Mouse (Mus musculus) midbrain, embryonic 10.5 days (tissue): ENCODE results near the gene Prdx2. TPM values are rescaled to one million over a fixed set of nuclear protein-coding genes. Genes with fewer than 3 reads are reported as not detected.
A peak's percentile ranks its signal among the peaks of the same experiment; 100 is the strongest.

ENCODE experiments used
- DNase-seq: peaks from one replicate; pipeline ENCODE4 v3.0.0-alpha.2; 2017; ENCODE audit warnings: low spot score
- H3K27ac ChIP-seq: fragments of 300-500 bp; sonication (generic); replicated peaks from 2 replicates; pipeline ENCODE4 v1.5.1; 2016; ENCODE audit warnings: mild to moderate bottlenecking
- H3K27me3 ChIP-seq: fragments of 300-500 bp; sonication (generic); 2 replicates; pipeline ENCODE4 v1.6.1; 2016; ENCODE audit warnings: low read depth, mild to moderate bottlenecking; ENCODE audit not compliant: poor library complexity, severe bottlenecking
- H3K36me3 ChIP-seq: fragments of 300-500 bp; sonication (generic); 2 replicates; pipeline ENCODE4 v1.6.1; 2016; ENCODE audit warnings: mild to moderate bottlenecking, moderate library complexity
- H3K4me1 ChIP-seq: fragments of 300-500 bp; sonication (generic); 2 replicates; pipeline ENCODE4 v1.6.1; 2016
- H3K4me3 ChIP-seq: fragments of 300-500 bp; sonication (generic); 2 replicates; pipeline ENCODE4 v1.5.1; 2016; ENCODE audit warnings: mild to moderate bottlenecking, moderate library complexity
- H3K9me3 ChIP-seq: fragments of 300-500 bp; sonication (generic); replicated peaks from 2 replicates; pipeline ENCODE4 v1.6.1; 2016; ENCODE audit warnings: mild to moderate bottlenecking
- WGBS: fragments of 180-500 bp; shearing (Covaris S2); methylation state at CpG from one replicate; pipeline ENCODE4 v1.1.7; 2016; 5-methylcytosine and 5-hydroxymethylcytosine counted together
- polyA plus RNA-seq: library from polyadenylated mRNA; unstranded; fragments of >200 nt; fragmentation: Nextera tagmentation; extraction: Ambion mirVana; gene quantifications from 2 replicates; pipeline ENCODE4 v1.2.1, GENCODE M21; 2016

Prdx2 gene
- polyA plus RNA-seq, 1 experiment from 2014 or later = 1,203 TPM

DNA sequence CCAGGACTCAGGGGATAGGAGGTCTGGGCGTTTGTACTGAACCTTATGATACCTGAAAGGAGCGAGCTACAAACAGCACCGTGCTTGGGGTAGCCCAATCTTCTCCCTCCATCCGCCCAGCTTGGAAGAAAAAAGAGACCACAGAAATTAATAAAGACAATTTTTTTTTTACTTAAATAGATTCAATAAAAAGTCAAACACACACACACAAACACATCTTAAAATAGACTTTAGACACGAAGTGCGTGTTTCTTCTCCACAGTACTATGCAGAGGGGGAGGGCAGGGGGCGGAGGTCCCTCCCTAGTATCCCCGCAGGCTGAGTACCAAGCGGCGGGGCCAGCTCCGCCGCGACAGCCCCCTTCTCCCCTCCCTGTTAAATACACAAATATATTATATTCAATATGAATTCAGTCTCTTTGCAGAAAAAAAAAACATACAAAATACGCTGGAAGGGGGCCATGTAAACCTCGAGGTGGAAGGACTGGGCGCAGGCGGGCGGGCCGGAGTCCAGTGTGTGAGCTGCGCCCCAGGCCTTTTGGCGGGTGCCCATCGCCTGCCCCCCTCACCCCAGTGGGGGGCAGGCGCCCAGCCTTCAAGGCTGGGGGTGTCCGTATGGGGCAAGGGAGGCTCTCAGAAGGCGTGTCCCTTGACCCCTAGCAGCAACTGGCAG is 7.5 kb downstream of the Prdx2 start:
- no peak for DNase-seq
- H3K9me3 ChIP-seq = no peaks in the 10 kb centered on the region
- H3K4me3 ChIP-seq = peak overlapping the region; percentile 64
- H3K27ac ChIP-seq = peak overlapping the region; percentile 76
- peaks cover 54% of the 10 kb centered on the region for H3K27me3 ChIP-seq
- peaks cover 35% of the 10 kb centered on the region for H3K36me3 ChIP-seq
- 3% methylated on average over 25 of the region's 25 CpGs for WGBS
- peaks cover 62% of the 10 kb centered on the region for H3K4me1 ChIP-seq

DNA sequence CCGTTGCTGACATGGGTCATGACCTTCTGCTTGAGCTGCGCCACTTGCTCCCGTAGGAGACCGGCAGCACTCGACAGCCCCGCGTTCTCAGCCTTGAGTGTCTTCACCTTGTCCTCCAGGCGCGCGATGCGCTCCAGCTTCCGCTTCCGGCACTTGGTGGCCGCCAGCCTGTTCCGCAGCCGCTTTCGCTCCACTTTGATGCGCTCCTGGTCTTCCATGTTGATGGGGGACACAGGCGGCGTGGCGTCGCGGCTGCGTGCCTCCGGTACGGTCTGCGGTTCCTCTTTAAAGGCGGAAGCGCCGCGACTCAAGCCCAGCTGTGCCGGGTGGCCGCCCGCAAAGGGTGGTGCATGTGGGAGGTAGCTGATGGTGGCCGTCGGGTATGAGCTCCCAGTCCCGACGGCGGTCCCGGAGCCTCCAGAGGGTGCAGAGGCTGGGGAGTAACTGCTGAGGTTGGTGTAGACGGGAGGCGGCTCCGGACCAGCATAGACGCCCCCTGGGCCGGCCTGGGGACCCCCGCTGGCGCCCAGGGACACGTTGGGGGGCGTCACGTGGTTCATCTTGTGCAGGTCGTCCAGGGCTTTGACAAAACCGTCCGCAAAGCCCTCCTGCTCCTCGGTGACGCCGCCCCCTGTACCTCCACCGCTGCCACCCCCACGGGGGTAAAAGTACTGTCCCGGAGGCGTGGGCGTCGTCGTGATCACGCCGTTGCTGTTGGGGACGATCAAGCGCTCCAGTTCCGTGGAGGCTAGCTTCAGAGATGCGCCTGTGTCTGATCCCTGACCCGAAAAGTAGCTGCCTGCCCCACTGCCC is 8.3 kb downstream of the Prdx2 start:
- Histone ChIP-seq H3K4me3 (peak overlapping the region; percentile 64), H3K27ac (peak overlapping the region; percentile 76), H3K9me3 (no peaks in the 10 kb centered on the region), H3K4me1 (peaks cover 62% of the 10 kb centered on the region), H3K36me3 (peaks cover 27% of the 10 kb centered on the region), H3K27me3 (peaks cover 61% of the 10 kb centered on the region)
- WGBS = 1% methylated on average over 70 of the region's 70 CpGs
- DNase-seq = peak; percentile 70

DNA sequence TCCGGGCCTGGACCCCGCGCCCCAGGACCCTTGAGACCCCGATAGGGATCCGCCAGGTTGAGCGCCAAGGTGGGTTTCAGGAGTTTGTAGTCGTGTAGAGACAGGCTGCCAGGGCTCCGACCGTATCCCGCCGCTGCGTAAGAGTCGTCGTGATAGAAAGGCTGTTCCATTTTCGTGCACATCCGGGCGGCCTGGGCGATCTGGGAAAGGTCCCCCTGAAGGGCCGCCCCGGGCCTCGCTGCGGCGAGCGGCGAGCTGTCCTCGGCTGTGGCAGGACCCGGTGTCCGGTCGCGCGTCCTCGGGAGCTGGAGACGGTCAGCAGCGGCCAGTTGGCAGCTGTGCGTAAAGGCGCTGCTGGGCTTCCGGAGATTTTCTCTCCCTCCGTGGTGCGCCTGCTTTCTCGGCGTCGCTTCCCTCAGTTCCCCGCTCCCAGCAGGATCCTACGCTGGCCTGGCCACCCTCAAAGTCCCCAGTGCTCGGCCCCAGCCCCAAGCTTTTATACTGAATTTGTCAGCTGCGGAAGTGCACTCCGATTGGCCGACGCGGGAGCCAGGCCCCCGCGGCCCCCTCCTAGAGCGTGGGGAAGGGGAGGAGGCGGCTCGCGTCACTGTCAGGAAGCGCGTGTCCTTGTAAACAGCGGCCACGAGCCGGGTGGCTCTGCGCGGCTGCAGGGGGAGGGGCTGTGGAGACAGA is 9.0 kb downstream of the Prdx2 start, which contains the start of gene Junb:
Gene Junb, minus strand, starts transcription at position 471 of the 693 bp plus-strand sequence.
- peak; percentile 84 for DNase-seq
- Histone ChIP-seq H3K9me3 (no peaks in the 10 kb centered on the region), H3K27me3 (peaks cover 64% of the 10 kb centered on the region), H3K4me1 (peaks cover 62% of the 10 kb centered on the region), H3K36me3 (peaks cover 20% of the 10 kb centered on the region), H3K27ac (peak within 1 kb of the TSS; percentile 76), H3K4me3 (peak within 1 kb of the TSS; percentile 64)
- WGBS = under 1% methylated on average over 63 of the region's 63 CpGs

DNA sequence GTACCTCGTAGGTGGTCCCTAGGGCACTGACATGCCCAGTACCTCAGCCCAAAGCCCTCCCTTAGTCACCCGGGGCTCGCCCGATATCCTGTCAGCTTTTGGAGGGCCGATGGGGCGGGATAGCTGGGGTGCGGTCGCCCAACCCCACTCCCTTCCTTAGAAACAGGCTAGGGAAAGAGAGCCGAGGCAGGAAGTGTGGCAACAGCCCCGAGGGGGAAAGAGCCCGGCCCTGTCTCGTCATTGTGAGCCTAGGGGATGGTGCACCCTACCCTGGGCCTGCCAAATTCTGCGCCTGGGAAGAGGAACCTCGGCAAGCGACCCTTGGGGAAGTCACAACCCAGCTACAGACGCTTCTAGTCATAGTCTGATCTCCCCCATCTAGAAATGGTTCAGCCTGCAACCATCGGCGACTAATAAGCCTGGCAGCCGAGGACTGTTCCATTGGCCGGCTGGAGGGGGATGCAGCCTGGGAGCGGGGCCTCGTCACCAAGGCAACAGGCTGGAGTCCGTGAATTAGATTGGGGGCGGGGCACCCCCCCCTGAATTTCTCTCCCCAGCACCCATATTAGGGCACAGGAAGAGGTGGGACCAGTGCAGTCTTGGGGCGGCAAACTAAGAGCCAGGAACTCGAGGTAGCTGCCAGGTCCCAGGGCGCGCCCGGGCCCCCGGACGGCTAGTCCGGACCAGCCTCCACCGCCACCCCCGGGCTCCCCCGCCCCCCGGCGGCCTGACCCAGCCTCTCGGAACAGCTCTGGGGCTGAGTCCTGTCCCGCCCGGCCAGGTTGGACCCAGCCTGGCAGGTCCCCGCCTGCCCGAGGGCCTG is 10.4 kb downstream of the Prdx2 start:
- DNase-seq = peak; percentile 87
- peaks cover 6% of the 10 kb centered on the region for H3K36me3 ChIP-seq
- WGBS = 3% methylated on average over 42 of the region's 42 CpGs
- no peaks in the 10 kb centered on the region for H3K9me3 ChIP-seq
- H3K4me3 ChIP-seq = peak overlapping the region; percentile 50
- H3K27ac ChIP-seq = peak overlapping the region; percentile 55
- peaks cover 78% of the 10 kb centered on the region for H3K27me3 ChIP-seq
- H3K4me1 ChIP-seq = peaks cover 68% of the 10 kb centered on the region

DNA sequence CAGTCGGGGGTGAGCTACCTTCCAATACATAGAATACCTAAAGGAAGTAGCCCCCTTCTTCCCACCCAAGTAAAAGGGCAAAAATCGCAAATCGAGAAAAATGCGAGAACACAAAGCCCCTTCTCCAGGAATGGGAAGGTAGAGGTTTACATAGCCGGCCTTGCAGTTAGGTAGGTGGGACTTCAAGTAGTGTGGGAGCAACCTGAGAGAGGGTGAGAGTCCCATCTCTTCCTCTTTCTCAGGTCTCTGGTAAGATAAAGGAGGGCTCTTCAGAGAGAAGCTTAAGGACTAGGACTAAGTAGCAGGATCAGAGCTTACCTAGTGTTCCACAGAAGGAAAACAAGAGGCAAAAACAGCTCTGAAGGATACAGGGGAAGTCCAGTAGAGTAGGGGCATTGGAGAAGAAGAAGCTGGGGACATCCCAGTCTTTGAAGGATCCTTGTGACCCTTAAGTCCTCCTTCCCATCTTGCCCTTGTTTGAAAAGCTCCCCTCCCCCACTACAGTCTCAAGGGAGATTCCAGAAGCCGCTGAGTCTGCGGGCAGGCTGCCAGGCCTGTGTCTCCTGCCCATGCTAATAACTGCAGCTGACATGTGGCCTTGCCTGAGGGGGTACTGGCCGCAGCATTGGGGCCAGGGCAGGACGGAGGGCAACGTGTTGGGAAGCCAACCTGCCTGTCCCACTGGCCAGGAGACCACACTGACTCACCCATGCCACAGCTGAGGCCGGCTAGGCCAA is 11.4 kb downstream of the Prdx2 start:
- Histone ChIP-seq H3K4me1 (peaks cover 69% of the 10 kb centered on the region), H3K27ac (no peak overlapping the region), H3K4me3 (0 out of 2 replicates have a peak overlapping the region, but pooled peaks have one; percentile 2), H3K27me3 (peaks cover 85% of the 10 kb centered on the region), H3K36me3 (no peaks in the 10 kb centered on the region), H3K9me3 (no peaks in the 10 kb centered on the region)
- 40% methylated on average over 11 of the region's 11 CpGs for WGBS
- DNase-seq = no peak

DNA sequence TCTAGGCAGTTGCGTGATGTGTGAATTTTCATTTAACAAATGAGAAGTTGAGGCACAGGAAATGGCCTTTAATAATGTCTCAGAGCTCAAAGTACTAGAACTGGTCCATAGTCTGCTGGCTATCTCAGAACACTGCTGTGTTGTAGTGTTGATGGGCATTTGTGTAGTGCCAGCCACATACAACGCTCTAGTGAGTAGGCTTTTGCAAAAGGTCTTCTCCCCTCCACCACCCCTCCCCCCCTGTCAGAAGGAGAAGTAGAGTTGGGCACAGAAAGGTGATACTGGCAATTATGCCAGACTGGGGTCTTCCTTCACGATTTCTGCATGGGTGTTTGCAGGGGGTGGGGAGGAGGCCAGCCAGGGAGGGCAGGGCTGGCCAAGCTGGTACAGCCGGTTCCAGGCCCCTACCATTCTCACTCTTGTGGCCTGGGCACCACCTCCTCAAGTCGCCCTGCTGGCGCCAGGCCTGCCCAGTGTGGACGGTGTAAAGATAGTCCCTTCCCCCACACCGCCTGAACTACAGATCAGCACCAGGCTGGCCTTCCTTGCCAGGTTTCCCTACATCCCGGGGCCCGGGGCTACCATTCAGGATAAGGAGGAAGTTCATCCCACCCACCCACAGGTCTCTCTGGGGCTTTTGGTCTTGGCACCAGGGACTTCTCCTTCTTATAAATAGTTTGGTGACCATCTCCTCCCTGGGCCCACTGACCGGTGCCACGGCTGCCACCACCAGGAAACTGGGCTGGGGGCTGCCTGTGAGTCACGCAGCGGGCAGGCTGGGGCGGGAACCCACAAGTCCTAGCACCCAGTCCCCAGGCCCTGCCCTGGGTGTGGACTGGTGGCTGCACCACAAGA is 12.5 kb downstream of the Prdx2 start:
- Histone ChIP-seq H3K4me1 (peaks cover 65% of the 10 kb centered on the region), H3K9me3 (no peaks in the 10 kb centered on the region), H3K36me3 (no peaks in the 10 kb centered on the region), H3K27ac (no peak overlapping the region), H3K4me3 (no peak overlapping the region), H3K27me3 (peaks cover 92% of the 10 kb centered on the region)
- DNase-seq = no peak
- 80% methylated on average over 15 of the region's 15 CpGs for WGBS

DNA sequence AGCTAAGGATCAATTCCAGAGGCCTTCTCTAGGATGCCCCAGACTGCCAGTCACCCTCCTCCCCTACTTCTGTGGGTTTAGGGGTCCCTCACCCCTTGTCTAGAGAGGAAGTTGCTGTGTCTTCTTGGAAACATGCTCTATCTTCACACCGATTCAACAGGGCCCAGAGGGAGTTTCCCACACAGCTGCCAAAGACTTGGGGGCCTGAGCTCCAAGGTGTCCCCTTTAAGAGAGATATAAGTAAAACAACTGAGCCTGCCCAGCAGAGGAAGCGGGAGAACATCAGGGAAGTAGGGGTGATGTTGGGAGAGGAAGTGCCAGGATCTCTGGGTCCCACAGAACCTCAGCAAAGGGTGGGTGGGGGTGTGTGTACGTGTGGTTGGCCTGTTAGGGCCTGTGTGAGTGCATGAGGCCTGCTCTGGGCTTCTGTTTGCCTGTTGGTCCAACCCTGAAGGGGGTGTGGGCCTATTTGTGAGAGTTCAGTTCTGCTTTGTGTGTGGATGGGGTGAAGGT is 13.2 kb downstream of the Prdx2 start:
- Histone ChIP-seq H3K4me3 (no peak overlapping the region), H3K9me3 (no peaks in the 10 kb centered on the region), H3K36me3 (no peaks in the 10 kb centered on the region), H3K4me1 (peaks cover 58% of the 10 kb centered on the region), H3K27me3 (peaks cover 92% of the 10 kb centered on the region), H3K27ac (no peak overlapping the region)
- 77% methylated on average over 3 of the region's 3 CpGs for WGBS
- no peak for DNase-seq

DNA sequence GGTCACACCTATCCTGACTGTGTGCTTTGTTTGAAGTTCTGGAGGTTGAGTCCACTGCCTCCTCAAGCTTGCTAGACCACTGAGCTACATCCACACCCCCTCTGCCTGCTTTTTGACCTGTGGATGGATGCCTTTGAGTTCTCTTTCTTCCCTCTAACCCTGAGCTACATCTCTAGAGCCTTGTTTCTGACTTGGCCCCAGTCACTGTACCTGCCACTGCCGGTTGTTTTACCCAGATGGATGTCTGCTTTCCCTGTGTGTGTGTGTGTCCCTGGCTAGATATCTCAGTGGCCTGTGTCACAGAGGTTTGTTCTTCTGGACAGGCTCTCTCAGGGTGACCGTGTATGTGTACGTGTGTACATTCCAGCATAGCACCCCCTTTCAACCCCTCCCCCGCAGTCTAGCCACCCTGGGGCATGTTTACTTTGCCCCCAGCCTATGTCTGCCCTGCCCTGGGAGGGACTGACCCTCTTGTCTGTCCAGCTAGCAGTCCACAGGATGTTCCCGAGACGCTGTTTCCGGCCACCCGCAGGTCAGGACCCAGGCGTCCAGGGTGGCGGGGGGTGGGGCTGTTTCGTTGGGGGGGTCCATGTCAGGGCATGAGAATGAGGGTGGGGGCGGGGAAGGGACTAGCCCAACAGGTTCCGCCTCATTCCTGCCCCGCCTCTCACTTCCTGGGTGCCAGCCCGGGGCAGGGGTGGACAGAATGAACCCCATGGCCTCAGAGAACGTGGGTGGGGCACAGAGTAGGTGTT is 15.1 kb downstream of the Prdx2 start:
- Histone ChIP-seq H3K36me3 (no peaks in the 10 kb centered on the region), H3K4me3 (peak overlapping the region; percentile 68), H3K9me3 (no peaks in the 10 kb centered on the region), H3K4me1 (peaks cover 45% of the 10 kb centered on the region), H3K27me3 (peaks cover 91% of the 10 kb centered on the region), H3K27ac (peak overlapping the region; percentile 83)
- no peak for DNase-seq
- WGBS = 11% methylated on average over 16 of the region's 16 CpGs

DNA sequence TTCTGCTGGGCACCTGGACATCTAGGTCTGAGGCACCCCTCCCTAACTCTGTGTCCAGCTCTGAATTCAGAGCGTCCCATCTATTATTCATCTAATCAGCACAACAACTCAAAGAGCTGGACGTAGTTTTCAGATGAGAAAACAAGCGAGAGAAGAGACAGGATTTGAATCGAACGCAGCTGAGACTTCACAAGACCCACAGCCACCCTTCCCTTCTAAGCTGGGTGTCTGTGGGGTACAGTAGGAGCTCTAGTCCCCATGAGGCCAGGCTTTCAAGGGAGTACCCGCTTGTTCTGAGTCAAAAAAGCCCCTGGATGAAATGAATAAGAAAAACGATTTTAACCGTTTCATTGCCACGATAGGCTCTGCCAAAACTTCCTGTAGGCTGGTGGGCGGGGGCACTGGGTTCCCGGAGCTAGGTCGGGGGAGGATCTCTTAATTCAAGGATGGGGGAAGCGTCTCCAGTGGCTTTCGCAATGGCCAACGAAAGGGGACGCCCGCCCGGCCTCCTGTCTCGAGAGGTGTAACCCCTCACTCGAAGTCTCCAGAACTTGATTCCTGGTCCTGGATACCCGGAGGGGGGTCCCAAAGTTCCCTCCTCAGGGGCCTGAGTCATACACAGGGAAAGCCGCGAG is 15.8 kb downstream of the Prdx2 start:
- peak overlapping the region; percentile 83 for H3K27ac ChIP-seq
- no peaks in the 10 kb centered on the region for H3K9me3 ChIP-seq
- DNase-seq = no peak
- H3K4me1 ChIP-seq = peaks cover 45% of the 10 kb centered on the region
- 1% methylated on average over 23 of the region's 23 CpGs for WGBS
- peak overlapping the region; percentile 68 for H3K4me3 ChIP-seq
- peaks cover 84% of the 10 kb centered on the region for H3K27me3 ChIP-seq
- no peaks in the 10 kb centered on the region for H3K36me3 ChIP-seq
